Mouse (Mus musculus) kidney, embryonic 15.5 days (tissue): ENCODE data around the gene Ppp3ca. TPM values are rescaled to one million over a fixed set of nuclear protein-coding genes. Genes with fewer than 3 reads are reported as not detected.

Experiments
- ATAC-seq: fragments of 200-750 bp; cut with Nextera tagmentation; replicated peaks from 2 replicates; pipeline ENCODE4 v1.8.0; 2017; ENCODE audit warnings: moderate TSS enrichment; ENCODE audit not compliant: low FRiP score
- H3K27ac ChIP-seq: fragments of 300-500 bp; sonication (generic); 2 replicates; pipeline ENCODE4 v1.5.1; 2015; ENCODE audit warnings: mild to moderate bottlenecking, inconsistent platforms
- H3K27me3 ChIP-seq: fragments of 300-500 bp; sonication (generic); 2 replicates; pipeline ENCODE4 v1.6.1; 2015; ENCODE audit warnings: inconsistent platforms
- H3K36me3 ChIP-seq: fragments of 300-500 bp; sonication (generic); 2 replicates; pipeline ENCODE4 v1.6.1; 2015; ENCODE audit warnings: inconsistent platforms
- H3K4me1 ChIP-seq: fragments of 300-500 bp; sonication (generic); 2 replicates; pipeline ENCODE4 v1.6.1; 2015; ENCODE audit warnings: inconsistent platforms
- H3K4me2 ChIP-seq: fragments of 300-500 bp; sonication (generic); 2 replicates; pipeline ENCODE4 v1.6.1; 2015; ENCODE audit warnings: moderate library complexity, mild to moderate bottlenecking, inconsistent platforms
- H3K4me3 ChIP-seq: fragments of 300-500 bp; sonication (generic); replicated peaks from 2 replicates; pipeline ENCODE4 v1.5.1; 2015; ENCODE audit warnings: mild to moderate bottlenecking, inconsistent platforms
- H3K9ac ChIP-seq: fragments of 300-500 bp; sonication (generic); 2 replicates; pipeline ENCODE4 v1.6.1; 2015; ENCODE audit warnings: mild to moderate bottlenecking, inconsistent platforms
- H3K9me3 ChIP-seq: fragments of 300-500 bp; sonication (generic); replicated peaks from 2 replicates; pipeline ENCODE4 v1.6.1; 2016; ENCODE audit warnings: inconsistent platforms
- WGBS: fragments of 180-500 bp; shearing (Covaris S2); methylation state at CpG from one replicate; pipeline ENCODE4 v1.1.7; 2015; ENCODE audit warnings: mixed read lengths; 5-methylcytosine and 5-hydroxymethylcytosine counted together
- polyA plus RNA-seq: library from polyadenylated mRNA; unstranded; fragments of >200 nt; fragmentation: Nextera tagmentation; extraction: Ambion mirVana; gene quantifications from 2 replicates; pipeline ENCODE4 v1.2.1, GENCODE M21; 2015

The Ppp3ca gene
- polyA plus RNA-seq: 63.0 and 64.0 TPM in 2 replicates

DNA sequence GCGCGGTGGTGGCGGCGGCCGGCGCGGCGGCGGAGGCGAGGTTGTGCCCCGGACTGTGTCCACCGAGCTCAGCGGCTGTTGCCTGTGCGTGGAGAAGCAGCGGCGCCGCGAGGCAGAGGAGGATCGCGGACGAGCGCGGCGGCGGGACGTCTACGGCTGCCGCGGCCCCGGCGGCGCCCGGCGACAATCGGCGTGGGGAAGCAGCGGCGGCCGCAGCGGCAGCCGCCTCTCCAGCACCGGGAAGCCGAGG lies at the start of gene Ppp3ca:
Ppp3ca (plus strand) TSS at position 15 of the 250 bp plus-strand sequence.
- peak within 1 kb of the TSS; percentile 62 for H3K9ac ChIP-seq
- peaks cover 33% of the 10 kb centered on the region for H3K4me1 ChIP-seq
- no peaks in the 10 kb centered on the region for H3K27me3 ChIP-seq
- no peaks in the 10 kb centered on the region for H3K36me3 ChIP-seq
- H3K4me3 ChIP-seq: peak within 1 kb of the TSS; percentile 97
- under 1% methylated on average over 34 of the region's 43 CpGs for WGBS
- H3K27ac ChIP-seq: peak within 1 kb of the TSS; percentile 96
- peak; percentile 43; the same call in 1 of the 2 replicates for ATAC-seq
- H3K9me3 ChIP-seq: no peaks in the 10 kb centered on the region
- H3K4me2 ChIP-seq: peak within 1 kb of the TSS; percentile 77

DNA sequence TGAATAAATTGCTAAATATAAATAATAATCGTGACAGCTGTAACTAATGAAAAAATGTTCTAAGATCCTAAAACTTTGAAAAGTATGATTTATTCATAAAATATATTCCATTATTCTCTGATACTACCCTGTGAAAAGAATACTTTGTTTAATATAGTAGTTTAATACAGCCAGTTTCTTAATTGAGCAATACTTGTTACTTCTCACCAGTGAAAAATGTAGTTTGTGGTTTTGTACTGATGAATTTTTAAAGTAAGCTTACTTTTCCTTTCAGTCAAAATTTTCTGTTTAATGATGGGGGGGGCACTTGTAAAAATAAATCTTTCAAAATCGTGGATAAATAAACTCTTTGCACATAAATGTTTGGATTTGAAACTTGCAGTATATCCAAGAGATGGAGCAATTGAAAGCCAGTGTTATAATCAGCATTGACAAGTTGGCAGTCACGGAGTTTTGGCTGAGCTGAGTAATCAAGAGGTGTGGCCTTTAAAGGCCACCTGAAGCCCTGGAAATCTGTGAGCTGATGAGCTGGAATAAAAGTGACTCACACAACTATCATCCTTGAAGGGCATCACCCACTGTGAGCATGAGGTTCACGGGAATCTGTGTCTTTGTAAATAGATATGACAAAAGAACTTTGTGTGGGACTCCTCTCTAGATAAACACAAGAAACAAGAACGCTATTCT lies 29.2 kb upstream of the Ppp3ca start:
- Histone ChIP-seq H3K4me2 (no peak overlapping the region), H3K27ac (no peak overlapping the region), H3K27me3 (no peaks in the 10 kb centered on the region), H3K4me1 (no peaks in the 10 kb centered on the region), H3K36me3 (no peaks in the 10 kb centered on the region), H3K4me3 (no peak overlapping the region), H3K9me3 (no peaks in the 10 kb centered on the region), H3K9ac (no peak overlapping the region)
- no peak for ATAC-seq
- 79% methylated on average over 5 of the region's 5 CpGs for WGBS

DNA sequence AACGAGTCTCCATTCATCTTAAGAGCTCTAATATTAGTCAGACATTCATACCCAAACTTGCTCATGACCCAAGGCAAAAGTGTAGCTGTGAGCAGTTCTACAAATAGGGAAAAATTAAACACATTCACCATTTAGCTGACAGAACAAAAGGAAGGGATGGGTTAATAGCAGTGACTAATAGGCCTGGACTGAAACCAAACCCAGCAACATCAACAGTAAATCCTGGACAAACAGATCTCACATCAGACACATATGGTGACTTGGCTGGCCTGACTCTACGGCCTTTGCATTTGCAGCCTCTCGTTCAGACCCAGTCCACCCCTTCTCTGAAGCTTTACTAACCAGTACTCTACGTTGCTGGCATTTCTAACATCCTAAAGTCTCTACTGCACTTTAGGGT lies 19.0 kb upstream of the Ppp3ca start:
- no peaks in the 10 kb centered on the region for H3K27me3 ChIP-seq
- H3K9ac ChIP-seq: no peak overlapping the region
- no peak overlapping the region for H3K27ac ChIP-seq
- ATAC-seq: no peak
- H3K36me3 ChIP-seq: no peaks in the 10 kb centered on the region
- no peak overlapping the region for H3K4me3 ChIP-seq
- H3K9me3 ChIP-seq: no peaks in the 10 kb centered on the region
- 42% methylated on average over 4 of the region's 4 CpGs for WGBS
- H3K4me1 ChIP-seq: no peaks in the 10 kb centered on the region
- no peak overlapping the region for H3K4me2 ChIP-seq

DNA sequence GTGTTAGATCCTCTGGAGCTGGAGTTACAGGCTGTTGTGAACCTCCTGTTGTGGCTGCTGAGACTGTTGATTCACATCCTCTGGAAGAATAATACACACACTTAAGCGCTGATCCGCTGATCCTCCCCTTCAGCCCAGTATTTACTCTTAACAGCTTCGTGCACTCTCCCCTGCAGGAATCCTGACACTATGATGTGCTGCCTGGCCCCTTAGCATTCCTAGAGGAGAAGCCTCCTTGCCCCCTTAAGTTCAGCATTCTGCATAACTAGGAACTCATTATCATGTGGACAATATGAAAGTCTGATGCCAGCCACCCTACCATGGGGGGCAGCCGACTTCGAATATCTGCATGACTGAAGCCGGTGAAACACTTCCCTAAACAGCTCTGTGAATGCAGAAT lies 18.4 kb upstream of the Ppp3ca start:
- Histone ChIP-seq H3K4me2 (no peak overlapping the region), H3K27ac (no peak overlapping the region), H3K36me3 (no peaks in the 10 kb centered on the region), H3K9ac (no peak overlapping the region), H3K27me3 (no peaks in the 10 kb centered on the region), H3K9me3 (no peaks in the 10 kb centered on the region), H3K4me3 (no peak overlapping the region), H3K4me1 (no peaks in the 10 kb centered on the region)
- WGBS: 46% methylated on average over 6 of the region's 6 CpGs
- ATAC-seq: no peak

DNA sequence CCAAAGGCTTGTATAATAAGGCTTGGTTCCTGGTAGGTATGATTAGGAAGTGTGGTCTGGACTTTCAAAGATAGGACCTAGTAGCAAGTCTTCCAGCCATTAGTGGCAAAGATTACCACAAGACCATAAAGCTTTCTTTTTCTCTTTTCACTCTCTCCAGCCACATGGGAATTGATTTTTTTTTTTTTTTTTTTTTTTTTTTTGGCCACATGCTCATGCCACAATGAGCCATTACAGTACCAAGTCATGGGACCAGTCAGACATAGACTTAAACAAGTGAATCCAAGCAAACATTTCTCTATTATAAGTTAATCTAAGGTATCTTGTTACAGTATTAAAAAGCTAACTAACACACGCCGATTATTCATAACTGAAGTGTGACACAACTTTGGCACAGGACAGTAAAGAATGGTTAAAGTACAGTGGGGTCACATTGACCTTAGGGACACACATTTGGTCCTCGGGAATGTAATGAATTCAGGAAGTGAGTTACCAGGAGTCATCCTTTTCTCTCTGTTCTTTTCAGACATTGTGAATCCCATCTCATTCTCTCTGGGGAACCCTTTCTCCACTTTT lies 13.4 kb upstream of the Ppp3ca start:
- Histone ChIP-seq H3K36me3 (no peaks in the 10 kb centered on the region), H3K27ac (no peak overlapping the region), H3K9ac (no peak overlapping the region), H3K4me3 (no peak overlapping the region), H3K9me3 (no peaks in the 10 kb centered on the region), H3K4me2 (no peak overlapping the region), H3K4me1 (no peaks in the 10 kb centered on the region), H3K27me3 (no peaks in the 10 kb centered on the region)
- ATAC-seq: no peak
- 90% methylated on average over 3 of the region's 3 CpGs for WGBS

DNA sequence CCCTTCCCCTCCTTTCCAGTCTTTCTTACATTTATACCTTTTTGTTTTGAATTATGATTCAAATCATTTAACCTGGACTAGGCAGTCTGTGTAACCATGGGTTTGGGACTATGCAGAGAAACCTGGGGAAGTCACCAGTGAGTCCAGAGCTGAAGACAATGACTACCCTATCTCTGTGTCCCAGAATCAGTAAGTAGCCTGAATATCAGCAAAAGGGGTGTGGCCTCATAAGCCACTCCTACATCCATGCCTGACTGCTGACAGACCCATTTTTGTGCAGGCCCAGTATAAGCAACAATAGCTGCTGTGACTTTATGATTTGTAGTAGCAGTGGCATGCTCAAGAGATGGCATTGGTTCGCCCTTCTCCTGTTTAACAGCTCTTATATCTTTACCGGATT lies 11.2 kb upstream of the Ppp3ca start:
- Histone ChIP-seq H3K4me3 (no peak overlapping the region), H3K27ac (no peak overlapping the region), H3K4me2 (no peak overlapping the region), H3K9ac (no peak overlapping the region), H3K27me3 (no peaks in the 10 kb centered on the region), H3K9me3 (no peaks in the 10 kb centered on the region), H3K4me1 (no peaks in the 10 kb centered on the region), H3K36me3 (no peaks in the 10 kb centered on the region)
- WGBS: 85% methylated on average over 2 of the region's 2 CpGs
- ATAC-seq: no peak

DNA sequence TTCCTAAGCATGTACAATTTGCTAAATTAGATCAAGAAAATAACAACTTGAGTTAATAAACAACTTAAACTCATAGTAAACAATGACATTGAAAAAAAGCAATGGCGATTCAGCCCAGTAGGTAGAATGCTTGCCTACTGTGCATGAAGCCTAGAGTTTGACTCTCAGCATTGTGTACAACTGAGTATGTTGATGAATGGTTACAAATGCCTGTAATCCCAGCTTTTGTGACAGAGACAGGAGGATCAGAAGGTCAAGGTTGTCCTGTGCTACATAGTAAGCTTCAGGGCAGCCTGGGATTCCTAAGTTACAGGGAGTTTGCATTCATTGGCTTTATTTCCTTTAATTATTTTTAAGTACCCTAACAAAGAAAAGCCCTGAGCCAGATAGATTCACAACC lies 4.8 kb upstream of the Ppp3ca start:
- Histone ChIP-seq H3K4me3 (no peak overlapping the region), H3K27ac (no peak overlapping the region), H3K4me1 (0 out of 2 replicates have a peak, but pooled peaks cover 11% of the 10 kb centered on the region), H3K4me2 (no peak overlapping the region), H3K27me3 (no peaks in the 10 kb centered on the region), H3K36me3 (no peaks in the 10 kb centered on the region), H3K9ac (no peak overlapping the region), H3K9me3 (no peaks in the 10 kb centered on the region)
- ATAC-seq: no peak
- WGBS: 95% methylated on average over 1 of the region's 1 CpGs

DNA sequence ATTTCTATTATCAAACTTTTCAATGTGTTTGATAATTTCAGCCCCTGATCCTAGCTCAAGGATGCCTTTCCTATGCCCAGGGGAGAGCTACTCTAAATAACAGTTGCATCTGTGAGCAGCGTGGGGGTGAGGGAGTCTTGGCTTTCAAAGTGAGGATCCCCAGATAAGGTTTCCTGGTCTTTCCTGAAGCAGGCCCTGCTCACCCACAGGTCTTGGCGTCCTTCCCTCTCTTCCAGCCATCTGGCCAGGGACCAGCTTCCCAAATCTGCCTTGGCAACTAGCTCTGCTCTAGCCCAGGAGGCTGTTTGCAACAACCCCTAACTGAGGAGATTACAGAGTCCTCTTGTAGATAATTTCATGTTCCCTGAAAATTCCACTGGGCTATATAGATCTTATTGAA lies 1.9 kb upstream of the Ppp3ca start:
- Histone ChIP-seq H3K9me3 (no peaks in the 10 kb centered on the region), H3K4me3 (no peak overlapping the region), H3K27ac (no peak overlapping the region), H3K27me3 (no peaks in the 10 kb centered on the region), H3K36me3 (no peaks in the 10 kb centered on the region), H3K4me1 (peaks cover 22% of the 10 kb centered on the region; the same call in 1 of the 2 replicates), H3K4me2 (no peak overlapping the region), H3K9ac (no peak overlapping the region)
- ATAC-seq: no peak
- 58% methylated on average over 2 of the region's 2 CpGs for WGBS

DNA sequence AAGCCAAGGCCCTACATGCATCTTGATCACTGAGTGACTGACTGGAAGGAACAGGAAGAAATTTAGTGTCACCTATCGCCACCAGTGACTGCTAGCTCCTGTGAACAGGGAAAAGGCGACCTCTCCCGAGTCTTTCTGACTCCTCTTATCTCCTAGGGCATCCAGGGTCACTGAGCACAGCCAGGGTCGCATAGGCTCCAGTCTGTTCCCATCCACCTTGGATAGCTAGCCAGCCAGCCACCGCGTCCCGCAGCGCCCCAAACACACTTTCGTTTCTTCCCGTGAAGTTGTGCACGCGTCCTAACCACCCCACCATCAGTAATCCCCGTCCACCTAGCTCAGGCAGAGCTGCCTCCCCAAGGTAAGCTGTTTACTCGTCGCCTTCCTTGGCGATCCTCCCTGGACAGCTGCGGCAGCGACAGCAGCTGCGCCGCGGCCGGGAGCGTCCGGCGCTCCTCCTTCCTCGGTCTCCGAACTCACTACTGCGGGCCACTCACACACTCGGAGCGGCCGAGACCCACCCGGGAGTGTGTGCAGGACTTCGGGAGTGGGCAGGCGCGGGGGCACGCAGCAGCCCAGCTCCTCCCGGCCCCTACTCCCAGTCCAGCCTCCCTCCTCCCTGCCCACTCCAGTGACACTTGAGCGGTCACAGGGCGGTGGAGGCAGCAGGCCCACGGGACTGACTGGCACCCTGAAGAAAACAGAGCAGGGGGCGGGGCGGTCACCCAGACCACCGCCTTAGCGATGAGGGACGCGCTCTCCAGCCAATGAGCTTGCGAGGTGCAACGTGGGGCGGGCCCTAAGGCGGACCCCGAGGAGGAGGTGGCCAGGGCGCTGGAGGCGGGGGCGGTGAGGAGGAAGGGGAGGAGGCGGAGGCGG lies 454 bp upstream of the Ppp3ca start:
- Histone ChIP-seq H3K36me3 (no peaks in the 10 kb centered on the region), H3K4me1 (peaks cover 33% of the 10 kb centered on the region), H3K27ac (peak overlapping the region; percentile 96), H3K4me3 (peak overlapping the region; percentile 97), H3K9me3 (no peaks in the 10 kb centered on the region), H3K4me2 (peak overlapping the region; percentile 77), H3K27me3 (no peaks in the 10 kb centered on the region), H3K9ac (peak overlapping the region; percentile 62)
- peak; percentile 98 for ATAC-seq
- WGBS: under 1% methylated on average over 54 of the region's 56 CpGs

DNA sequence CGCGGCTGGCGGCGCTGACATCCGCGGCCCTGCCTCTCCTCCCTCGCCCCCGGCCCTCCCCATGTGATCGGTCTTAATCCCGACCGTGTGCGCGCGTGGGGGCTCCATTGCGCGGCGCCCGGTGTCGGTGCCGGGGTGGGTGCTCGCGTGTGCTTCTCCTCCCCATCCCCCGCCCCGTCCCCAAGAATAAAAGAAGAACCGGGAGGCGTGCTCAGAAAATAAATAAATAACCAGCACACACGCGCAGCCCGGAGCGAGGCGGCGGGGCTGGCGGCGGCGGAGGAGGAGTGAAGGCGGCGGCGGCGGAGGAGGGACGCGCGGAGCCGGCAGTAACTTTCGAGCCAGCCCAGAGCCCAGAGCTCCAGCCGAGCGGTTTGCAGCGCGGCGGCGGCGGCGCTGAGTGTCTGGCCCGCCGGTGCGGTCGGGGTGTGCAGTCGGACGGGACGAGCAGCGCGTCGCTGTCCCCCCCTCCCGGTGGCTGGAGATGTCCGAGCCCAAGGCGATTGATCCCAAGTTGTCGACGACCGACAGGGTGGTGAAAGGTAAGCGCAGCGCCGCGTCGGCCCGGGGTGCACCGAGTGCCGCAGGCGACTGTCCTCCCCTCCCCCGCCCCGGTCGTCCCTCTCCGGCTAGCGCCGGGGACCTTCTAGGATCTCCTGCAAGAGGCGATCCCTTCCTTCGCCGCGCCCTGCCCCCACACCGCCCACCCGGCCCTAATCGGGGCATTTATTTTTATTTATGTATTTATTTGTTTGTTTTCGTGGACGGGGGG lies 622 bp downstream of the Ppp3ca start:
- H3K9ac ChIP-seq: peak overlapping the region; percentile 62
- no peaks in the 10 kb centered on the region for H3K9me3 ChIP-seq
- 1% methylated on average over 89 of the region's 92 CpGs for WGBS
- no peaks in the 10 kb centered on the region for H3K36me3 ChIP-seq
- peak overlapping the region; percentile 96 for H3K27ac ChIP-seq
- H3K4me3 ChIP-seq: peak overlapping the region; percentile 97
- H3K27me3 ChIP-seq: no peaks in the 10 kb centered on the region
- peak; percentile 38 for ATAC-seq
- H3K4me2 ChIP-seq: peak overlapping the region; percentile 77
- peaks cover 33% of the 10 kb centered on the region for H3K4me1 ChIP-seq

DNA sequence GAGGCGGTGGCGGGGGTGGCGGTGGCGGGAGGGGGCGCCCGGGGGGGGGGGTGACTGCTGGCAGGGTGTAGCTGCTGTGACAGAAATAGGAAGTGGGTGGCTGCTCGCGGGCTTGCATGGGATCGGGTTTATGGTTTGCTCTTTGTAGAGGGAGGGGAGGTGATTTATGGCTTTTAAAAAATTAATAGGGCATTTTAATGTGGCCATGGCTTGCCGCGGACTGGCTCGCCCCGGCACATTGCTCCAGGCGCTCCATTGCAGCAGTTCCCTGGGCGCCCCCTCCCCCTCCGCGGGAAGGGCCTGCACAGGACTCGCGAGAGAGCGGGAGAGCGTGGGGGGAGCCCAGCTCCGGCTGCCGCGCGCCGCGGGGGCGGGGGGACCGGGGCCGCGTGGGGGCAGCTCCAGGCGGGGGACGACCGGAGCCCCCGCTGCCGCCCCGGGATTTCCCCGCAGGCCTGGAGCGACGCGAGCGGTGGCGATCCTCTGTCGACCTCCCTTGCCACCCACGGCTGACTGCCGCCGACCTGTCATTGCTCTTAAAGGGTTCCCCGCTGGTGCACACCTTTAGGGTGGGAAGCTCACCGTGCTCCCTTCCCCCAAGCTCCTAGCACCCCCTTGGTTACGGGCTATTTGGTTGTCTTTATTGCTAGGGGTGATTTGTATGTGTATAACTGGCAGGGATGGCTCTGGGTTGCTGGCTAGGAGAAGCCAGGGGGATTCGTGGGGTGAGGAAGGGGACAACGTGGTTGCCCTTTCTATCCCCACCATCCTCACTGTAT lies 1.4 kb downstream of the Ppp3ca start:
- H3K9me3 ChIP-seq: no peaks in the 10 kb centered on the region
- peak overlapping the region; percentile 77 for H3K4me2 ChIP-seq
- peak overlapping the region; percentile 96 for H3K27ac ChIP-seq
- WGBS: under 1% methylated on average over 45 of the region's 52 CpGs
- H3K27me3 ChIP-seq: no peaks in the 10 kb centered on the region
- peak overlapping the region; percentile 97 for H3K4me3 ChIP-seq
- ATAC-seq: peak; percentile 40
- peaks cover 33% of the 10 kb centered on the region for H3K4me1 ChIP-seq
- no peaks in the 10 kb centered on the region for H3K36me3 ChIP-seq
- H3K9ac ChIP-seq: peak overlapping the region; percentile 62
